Mouse (Mus musculus) heart, embryonic 13.5 days (tissue): ENCODE results near the gene B4galt4. TPM values are rescaled to one million over a fixed set of nuclear protein-coding genes. Genes with fewer than 3 reads are reported as not detected.
A peak's percentile ranks its signal among the peaks of the same experiment; 100 is the strongest.

ENCODE experiments used
- ATAC-seq: fragments of 200-750 bp; cut with Nextera tagmentation; 2 replicates; pipeline ENCODE4 v1.8.0; 2017; ENCODE audit warnings: moderate TSS enrichment; ENCODE audit not compliant: insufficient number of reproducible peaks, low FRiP score, low TSS enrichment; ENCODE audit errors: extremely low read depth
- H3K27ac ChIP-seq: fragments of 300-500 bp; sonication (generic); replicated peaks from 2 replicates; pipeline ENCODE4 v1.5.1; 2015; ENCODE audit warnings: moderate library complexity, mild to moderate bottlenecking, inconsistent platforms
- H3K27me3 ChIP-seq: fragments of 300-500 bp; sonication (generic); replicated peaks from 2 replicates; pipeline ENCODE4 v1.6.1; 2015; ENCODE audit warnings: mild to moderate bottlenecking, inconsistent platforms
- H3K36me3 ChIP-seq: fragments of 300-500 bp; sonication (generic); 2 replicates; pipeline ENCODE4 v1.6.1; 2015; ENCODE audit warnings: mild to moderate bottlenecking, inconsistent platforms
- H3K4me1 ChIP-seq: fragments of 300-500 bp; sonication (generic); 2 replicates; pipeline ENCODE4 v1.6.1; 2015; ENCODE audit warnings: inconsistent platforms
- H3K4me2 ChIP-seq: fragments of 300-500 bp; sonication (generic); 2 replicates; pipeline ENCODE4 v1.6.1; 2015; ENCODE audit warnings: inconsistent platforms, mild to moderate bottlenecking, moderate library complexity
- H3K4me3 ChIP-seq: fragments of 300-500 bp; sonication (generic); 2 replicates; pipeline ENCODE4 v1.5.1; 2015; ENCODE audit warnings: moderate library complexity, mild to moderate bottlenecking, inconsistent platforms
- H3K9ac ChIP-seq: fragments of 300-500 bp; sonication (generic); 2 replicates; pipeline ENCODE4 v1.6.1; 2015; ENCODE audit warnings: inconsistent platforms, mild to moderate bottlenecking, moderate library complexity
- H3K9me3 ChIP-seq: fragments of 300-500 bp; sonication (generic); 2 replicates; pipeline ENCODE4 v1.6.1; 2016; ENCODE audit warnings: inconsistent platforms
- WGBS: fragments of 180-500 bp; shearing (Covaris S2); methylation state at CpG from one replicate; pipeline ENCODE4 v1.1.7; 2015; ENCODE audit warnings: mixed read lengths; 5-methylcytosine and 5-hydroxymethylcytosine counted together
- polyA plus RNA-seq: library from polyadenylated mRNA; unstranded; fragments of >200 nt; fragmentation: Nextera tagmentation; extraction: Ambion mirVana; gene quantifications from 2 replicates; pipeline ENCODE4 v1.2.1, GENCODE M21; 2015

B4galt4 gene
- polyA plus RNA-seq, 1 experiment from 2014 or later, result 27.3 TPM

DNA sequence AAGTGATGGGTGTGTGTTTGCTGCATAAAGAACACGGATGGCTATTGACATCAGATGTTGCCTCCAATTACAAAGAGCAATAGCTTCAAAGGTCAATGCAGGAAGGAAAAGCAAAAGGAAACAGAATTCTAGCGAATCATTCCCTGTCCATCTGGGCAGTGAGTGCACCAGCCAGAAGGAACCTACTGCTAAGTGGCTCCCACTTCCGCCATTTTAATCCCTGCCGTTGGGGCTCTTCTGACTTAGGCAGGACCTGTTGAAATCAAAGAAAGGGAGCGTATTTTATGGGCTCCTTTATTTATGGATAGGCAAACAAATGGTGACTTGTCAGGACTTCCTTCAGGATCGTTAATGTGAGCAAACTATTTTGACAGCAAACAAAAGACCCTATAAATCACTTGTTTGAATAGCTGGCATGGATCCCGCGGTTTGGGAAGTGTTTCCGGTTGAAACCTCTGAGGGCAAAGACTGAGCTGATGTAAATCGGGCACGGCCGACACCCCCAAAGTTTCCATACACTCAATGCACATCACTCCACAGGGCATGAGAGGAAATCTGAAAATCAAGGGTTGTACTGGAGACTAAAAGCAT lies 30.9 kb downstream of the B4galt4 start:
- no peak overlapping the region for H3K9ac ChIP-seq
- H3K4me3 ChIP-seq, result no peak overlapping the region
- ATAC-seq, result no peak
- peaks cover 15% of the 10 kb centered on the region for H3K36me3 ChIP-seq
- no peak overlapping the region for H3K27ac ChIP-seq
- H3K4me1 ChIP-seq, result peaks cover 4% of the 10 kb centered on the region; the same call in 1 of the 2 replicates
- 74% methylated on average over 12 of the region's 12 CpGs for WGBS
- no peaks in the 10 kb centered on the region for H3K9me3 ChIP-seq
- H3K27me3 ChIP-seq, result no peaks in the 10 kb centered on the region
- H3K4me2 ChIP-seq, result no peak overlapping the region

DNA sequence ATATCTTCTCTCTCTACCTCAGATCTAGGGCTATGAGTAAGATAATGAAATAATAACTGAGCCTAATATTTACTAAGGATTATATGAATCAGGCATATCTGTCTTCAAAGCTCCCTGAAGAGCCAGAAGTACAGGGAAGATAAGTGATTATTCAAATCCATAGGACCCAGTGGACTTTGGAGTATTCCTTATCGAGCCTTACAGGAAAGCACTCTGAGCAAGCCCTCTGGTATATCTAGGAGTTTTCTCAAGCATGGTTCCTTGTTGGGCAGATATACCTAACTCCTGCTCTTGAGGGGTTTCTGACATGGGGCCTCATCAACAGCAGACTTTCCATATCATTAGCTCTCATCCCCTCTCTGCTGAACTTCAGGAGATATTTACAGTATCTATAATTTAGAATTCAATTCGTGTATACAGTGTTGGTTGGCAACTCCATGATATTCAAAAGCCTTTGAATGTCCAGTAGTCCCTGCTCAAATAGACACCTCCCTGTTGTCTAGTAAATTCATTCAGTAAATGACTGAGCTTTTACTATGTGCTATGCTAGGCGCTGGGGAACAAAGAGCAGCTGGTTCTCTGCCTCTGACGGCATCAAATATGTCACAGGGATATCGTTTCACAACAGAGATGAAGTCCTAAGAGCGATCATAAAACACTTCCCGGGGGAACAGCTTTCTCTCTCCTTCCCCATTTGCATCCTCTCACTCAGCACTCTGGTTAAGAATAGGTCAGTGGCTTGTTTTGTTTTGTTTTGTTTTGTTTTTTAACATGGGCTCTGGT lies 33.1 kb downstream of the B4galt4 start:
- Histone ChIP-seq H3K4me1 (peaks cover 4% of the 10 kb centered on the region; the same call in 1 of the 2 replicates), H3K27me3 (no peaks in the 10 kb centered on the region), H3K4me3 (no peak overlapping the region), H3K36me3 (no peaks in the 10 kb centered on the region), H3K27ac (no peak overlapping the region), H3K9ac (no peak overlapping the region), H3K9me3 (no peaks in the 10 kb centered on the region), H3K4me2 (no peak overlapping the region)
- ATAC-seq, result no peak
- 55% methylated on average over 7 of the region's 7 CpGs for WGBS

DNA sequence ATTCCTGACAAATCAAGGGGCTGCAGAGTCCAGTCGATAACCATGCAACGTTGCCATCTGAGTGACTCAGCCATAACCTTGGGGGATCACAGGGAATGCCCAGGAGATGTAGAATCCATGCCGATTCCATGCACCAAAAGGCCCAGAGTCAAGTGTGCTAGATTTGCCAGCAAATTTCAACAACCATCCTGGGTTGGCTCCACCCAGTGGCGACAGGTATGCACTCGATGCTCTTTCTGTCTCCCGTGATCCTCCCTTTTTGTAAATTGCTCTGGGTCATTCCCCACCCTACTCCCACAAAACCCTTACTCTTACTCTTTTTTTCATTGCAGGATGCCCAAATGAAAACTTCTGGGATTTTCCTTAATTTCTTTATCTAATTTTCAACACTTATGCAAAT lies 34.3 kb downstream of the B4galt4 start:
- Histone ChIP-seq H3K27ac (no peak overlapping the region), H3K27me3 (no peaks in the 10 kb centered on the region), H3K9ac (no peak overlapping the region), H3K36me3 (no peaks in the 10 kb centered on the region), H3K9me3 (no peaks in the 10 kb centered on the region), H3K4me1 (peaks cover 4% of the 10 kb centered on the region; the same call in 1 of the 2 replicates), H3K4me3 (no peak overlapping the region), H3K4me2 (no peak overlapping the region)
- ATAC-seq, result no peak
- 49% methylated on average over 6 of the region's 6 CpGs for WGBS

DNA sequence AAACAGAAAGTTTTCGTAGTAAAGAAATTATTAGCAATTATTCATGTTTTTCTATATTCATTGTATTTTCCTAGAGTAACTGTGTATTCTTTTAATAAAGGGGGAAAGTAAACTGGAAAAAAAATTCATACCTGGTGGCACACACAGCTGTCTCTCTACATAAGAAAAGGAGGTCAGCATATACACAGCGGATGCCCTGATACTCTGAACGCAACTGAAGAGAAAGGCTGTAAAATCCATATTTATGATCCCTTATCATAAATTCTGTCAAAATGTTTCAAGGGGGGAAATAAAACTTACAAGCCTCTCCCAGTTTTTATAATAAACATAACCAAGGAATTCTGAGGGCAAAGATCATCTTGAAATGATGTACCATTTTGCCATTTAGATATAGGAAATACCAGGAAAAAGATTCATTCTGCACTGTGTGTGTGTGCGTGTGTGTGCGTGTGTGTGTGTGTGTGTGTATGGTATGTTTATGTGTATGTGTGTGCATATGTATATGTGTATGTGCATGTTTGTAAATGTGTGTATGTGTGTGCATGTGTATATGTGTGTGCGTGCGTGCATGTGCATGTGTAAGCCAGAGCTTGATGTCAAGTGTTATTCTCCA lies 39.0 kb downstream of the B4galt4 start:
- Histone ChIP-seq H3K4me2 (no peak overlapping the region), H3K4me3 (no peak overlapping the region), H3K9me3 (no peaks in the 10 kb centered on the region), H3K4me1 (peaks cover 5% of the 10 kb centered on the region), H3K27ac (no peak overlapping the region), H3K27me3 (no peaks in the 10 kb centered on the region), H3K9ac (no peak overlapping the region), H3K36me3 (no peaks in the 10 kb centered on the region)
- no peak for ATAC-seq
- WGBS, result 87% methylated on average over 7 of the region's 7 CpGs

DNA sequence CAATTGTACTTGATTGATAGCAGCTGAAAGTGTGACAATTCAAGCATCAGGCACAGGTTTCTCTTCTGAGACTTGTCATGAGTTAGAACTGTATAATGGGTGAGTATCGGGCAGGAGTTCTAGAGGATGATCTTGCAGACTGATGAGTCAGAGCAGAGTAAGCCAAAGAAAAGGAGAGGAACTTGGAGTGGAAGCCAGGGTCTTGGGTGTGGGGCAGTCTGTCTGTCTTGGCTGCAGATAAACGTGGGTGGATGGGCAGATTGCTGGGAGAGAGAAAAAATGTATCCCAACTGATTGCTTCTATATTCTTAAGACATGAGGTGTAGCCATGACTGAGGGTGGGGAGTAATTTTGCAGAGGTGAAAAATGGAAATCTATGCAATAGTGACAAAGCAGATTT lies 39.9 kb downstream of the B4galt4 start:
- H3K9ac ChIP-seq, result no peak overlapping the region
- H3K4me1 ChIP-seq, result peaks cover 5% of the 10 kb centered on the region
- no peaks in the 10 kb centered on the region for H3K36me3 ChIP-seq
- no peak overlapping the region for H3K4me3 ChIP-seq
- WGBS, result 52% methylated on average over 2 of the region's 2 CpGs
- H3K4me2 ChIP-seq, result no peak overlapping the region
- no peaks in the 10 kb centered on the region for H3K27me3 ChIP-seq
- no peak overlapping the region for H3K27ac ChIP-seq
- no peak for ATAC-seq
- H3K9me3 ChIP-seq, result no peaks in the 10 kb centered on the region

DNA sequence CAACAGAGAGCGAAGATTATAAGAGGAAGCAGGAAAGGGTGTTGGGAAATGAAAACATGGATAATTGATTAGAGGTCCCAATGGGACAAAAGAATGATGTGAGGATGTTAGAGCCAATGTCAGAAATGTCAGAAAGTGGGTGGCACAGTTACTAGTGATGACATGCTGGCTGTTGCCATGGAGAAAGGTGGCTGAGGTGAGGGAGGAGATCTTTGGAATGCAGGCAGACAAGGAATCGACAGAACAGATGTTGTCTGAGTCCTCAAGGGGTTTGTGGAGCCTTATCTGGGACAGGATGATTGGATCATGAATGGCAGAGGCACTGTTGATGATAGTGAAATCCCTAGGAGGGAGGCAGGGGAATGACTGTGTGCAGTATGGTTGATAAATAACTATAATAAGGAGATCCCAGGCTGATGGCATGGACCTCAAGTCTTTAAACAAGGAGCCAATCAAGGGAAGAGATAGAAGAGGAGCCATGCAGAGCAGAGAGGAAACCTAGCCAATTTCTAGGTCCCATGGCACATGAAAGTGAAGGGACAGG lies 40.5 kb downstream of the B4galt4 start:
- no peak overlapping the region for H3K9ac ChIP-seq
- H3K4me1 ChIP-seq, result peaks cover 5% of the 10 kb centered on the region
- no peak for ATAC-seq
- H3K4me3 ChIP-seq, result no peak overlapping the region
- no peak overlapping the region for H3K27ac ChIP-seq
- H3K36me3 ChIP-seq, result no peaks in the 10 kb centered on the region
- H3K27me3 ChIP-seq, result no peaks in the 10 kb centered on the region
- H3K4me2 ChIP-seq, result no peak overlapping the region
- 38% methylated on average over 2 of the region's 2 CpGs for WGBS
- no peaks in the 10 kb centered on the region for H3K9me3 ChIP-seq

DNA sequence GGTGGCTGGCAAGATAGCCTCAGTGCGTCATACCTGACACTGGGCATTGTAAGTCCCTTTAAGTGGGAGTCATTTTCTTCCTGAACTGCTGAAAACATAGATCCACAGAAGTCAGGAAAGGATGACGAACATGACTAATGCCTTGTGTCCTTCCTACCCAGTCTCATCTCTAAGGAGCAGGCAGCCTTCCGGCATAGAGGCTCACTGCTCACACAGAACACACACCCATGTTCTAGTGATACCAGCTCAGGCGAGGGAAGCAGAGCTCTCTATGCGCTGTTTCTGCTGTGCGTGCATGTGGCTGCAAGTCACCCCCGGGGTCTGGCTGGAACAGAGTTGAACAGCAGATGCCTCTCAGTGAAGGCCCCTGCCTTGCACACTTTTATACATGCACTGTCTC lies 43.2 kb downstream of the B4galt4 start:
- WGBS, result 55% methylated on average over 7 of the region's 7 CpGs
- H3K4me2 ChIP-seq, result no peak overlapping the region
- no peak overlapping the region for H3K27ac ChIP-seq
- H3K9me3 ChIP-seq, result no peaks in the 10 kb centered on the region
- H3K4me3 ChIP-seq, result no peak overlapping the region
- no peak for ATAC-seq
- H3K36me3 ChIP-seq, result no peaks in the 10 kb centered on the region
- H3K27me3 ChIP-seq, result no peaks in the 10 kb centered on the region
- H3K4me1 ChIP-seq, result peaks cover 5% of the 10 kb centered on the region
- H3K9ac ChIP-seq, result peak overlapping the region; percentile 50; the same call in 1 of the 2 replicates

DNA sequence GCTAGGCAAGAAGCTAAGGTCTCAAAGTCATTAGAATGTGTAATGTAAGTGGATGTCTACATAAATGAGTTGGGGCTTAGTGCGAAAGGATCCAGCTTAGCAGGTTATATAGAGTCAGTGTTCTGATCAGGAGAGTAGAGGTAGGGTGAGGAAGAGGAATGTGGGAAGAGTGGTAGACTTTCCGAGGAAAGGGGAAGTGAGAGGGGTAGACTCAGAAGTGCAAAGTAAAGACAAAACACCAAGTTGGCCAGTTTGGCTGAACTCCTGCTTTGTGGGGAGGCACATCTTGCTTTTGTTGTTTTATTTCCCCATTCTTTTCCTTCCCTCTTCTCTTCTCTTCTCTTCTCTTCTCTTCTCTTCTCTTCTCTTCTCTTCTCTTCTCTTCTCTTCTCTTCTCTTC lies 47.0 kb downstream of the B4galt4 start:
- Histone ChIP-seq H3K4me1 (peaks cover 21% of the 10 kb centered on the region), H3K4me2 (no peak overlapping the region), H3K4me3 (no peak overlapping the region), H3K9me3 (no peaks in the 10 kb centered on the region), H3K9ac (no peak overlapping the region), H3K36me3 (no peaks in the 10 kb centered on the region), H3K27ac (no peak overlapping the region), H3K27me3 (no peaks in the 10 kb centered on the region)
- no peak for ATAC-seq
- 75% methylated on average over 2 of the region's 2 CpGs for WGBS

DNA sequence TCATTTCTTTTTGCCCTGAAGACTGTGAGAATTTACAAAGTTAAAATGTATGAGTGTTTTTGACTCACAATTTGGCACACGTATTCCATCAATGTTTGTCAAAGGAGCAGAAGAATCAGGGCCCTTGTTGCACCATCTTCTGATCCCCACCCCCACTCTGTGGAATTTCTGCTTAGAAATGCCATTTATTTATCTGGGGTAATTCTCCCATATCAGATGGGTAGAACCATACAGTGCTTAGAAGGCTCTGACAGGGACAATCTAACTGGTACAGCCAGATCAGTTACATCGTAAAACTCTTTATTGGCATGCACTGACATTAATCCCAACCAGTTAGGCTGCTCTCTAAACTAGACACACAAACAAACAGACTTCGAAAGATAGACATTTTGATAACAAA lies 47.9 kb downstream of the B4galt4 start:
- H3K4me3 ChIP-seq, result no peak overlapping the region
- no peak overlapping the region for H3K27ac ChIP-seq
- H3K9ac ChIP-seq, result no peak overlapping the region
- no peaks in the 10 kb centered on the region for H3K27me3 ChIP-seq
- H3K36me3 ChIP-seq, result no peaks in the 10 kb centered on the region
- H3K9me3 ChIP-seq, result no peaks in the 10 kb centered on the region
- no peak overlapping the region for H3K4me2 ChIP-seq
- 78% methylated on average over 3 of the region's 3 CpGs for WGBS
- ATAC-seq, result no peak
- H3K4me1 ChIP-seq, result peaks cover 21% of the 10 kb centered on the region

DNA sequence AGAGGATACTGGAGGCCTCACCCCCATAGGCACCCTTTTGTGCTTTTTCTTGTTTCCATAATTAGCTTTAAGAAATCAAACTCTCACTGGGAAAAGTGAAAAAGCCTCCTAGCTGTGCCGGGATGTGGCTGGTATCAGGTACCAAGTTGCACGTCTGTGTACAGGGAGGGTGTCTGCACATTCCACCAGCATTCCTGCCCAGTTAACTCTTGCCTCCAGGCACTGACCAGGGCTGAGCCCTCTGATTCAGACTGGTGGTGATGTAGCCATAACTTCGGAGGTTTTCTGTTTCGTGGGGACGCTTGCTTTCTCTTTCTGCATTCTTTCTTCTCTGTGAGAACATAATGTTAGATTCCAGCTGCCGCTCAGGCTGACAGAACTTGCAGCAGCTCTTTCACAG lies 51.1 kb downstream of the B4galt4 start:
- no peaks in the 10 kb centered on the region for H3K9me3 ChIP-seq
- peak overlapping the region; percentile 60 for H3K4me2 ChIP-seq

DNA sequence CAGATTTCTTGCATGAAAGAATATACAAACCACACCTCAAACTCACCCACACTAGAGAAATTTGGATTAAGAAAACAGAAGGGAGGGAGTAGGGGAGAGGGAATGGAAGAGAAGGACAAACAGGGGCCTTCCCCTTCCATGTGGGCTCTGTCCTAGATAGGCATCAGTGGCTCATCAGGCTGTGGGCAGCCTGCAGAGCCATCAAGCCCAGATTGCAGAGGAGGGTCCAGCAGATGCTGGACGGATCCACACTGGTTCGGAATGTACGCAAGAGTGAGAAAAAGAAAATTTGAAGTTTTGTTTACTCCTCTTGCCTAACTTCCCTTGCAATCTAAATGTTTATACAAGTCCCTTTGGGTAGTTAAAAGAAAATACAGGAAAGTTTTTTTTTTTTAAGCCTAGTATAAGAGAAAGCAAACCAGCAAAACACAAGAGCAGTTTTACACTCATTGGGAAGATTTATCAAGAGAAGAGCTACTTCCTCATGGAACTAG lies 56.9 kb downstream of the B4galt4 start:
- Histone ChIP-seq H3K36me3 (no peaks in the 10 kb centered on the region), H3K4me1 (peaks cover 14% of the 10 kb centered on the region), H3K27me3 (peaks cover 2% of the 10 kb centered on the region; the same call in 1 of the 2 replicates), H3K27ac (0 out of 2 replicates have a peak overlapping the region, but pooled peaks have one; percentile 39), H3K9ac (no peak overlapping the region), H3K4me3 (no peak overlapping the region), H3K4me2 (no peak overlapping the region), H3K9me3 (no peaks in the 10 kb centered on the region)
- WGBS, result 60% methylated on average over 3 of the region's 3 CpGs
- ATAC-seq, result no peak

More for the DNA sequence above, 51.1 kb downstream of the B4galt4 start:
- H3K9ac ChIP-seq, result peak overlapping the region; percentile 53
- peak overlapping the region; percentile 29 for H3K4me3 ChIP-seq
- H3K4me1 ChIP-seq, result peaks cover 17% of the 10 kb centered on the region
- H3K27me3 ChIP-seq, result no peaks in the 10 kb centered on the region
- peak; percentile 63; the same call in 1 of the 2 replicates for ATAC-seq
- no peaks in the 10 kb centered on the region for H3K36me3 ChIP-seq
- 42% methylated on average over 6 of the region's 6 CpGs for WGBS
- H3K27ac ChIP-seq, result peak overlapping the region; percentile 73
